8 mouse cellular contexts compared by ENCODE assay signal in the genomic region with DNA sequence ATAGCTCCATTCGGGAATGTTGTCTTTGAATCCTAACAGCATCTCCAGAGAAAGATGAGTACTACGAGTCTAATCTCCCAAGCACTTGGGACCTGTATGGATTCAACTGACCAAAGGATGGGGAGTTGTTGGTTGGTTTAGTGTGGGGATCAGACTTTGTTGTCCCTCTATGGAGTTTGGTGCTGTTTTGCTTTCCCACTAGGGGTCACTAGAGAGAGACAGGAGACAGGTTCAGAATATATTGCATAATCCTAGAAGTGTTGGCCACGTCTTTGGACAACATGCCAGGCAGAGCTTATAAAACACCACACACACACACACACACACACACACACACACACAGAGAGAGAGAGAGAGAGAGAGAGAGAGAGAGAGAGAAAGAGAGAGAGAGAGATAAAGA.
DNase-seq lines count a peak whose midpoint lies in the region; ATAC-seq and TF ChIP-seq lines count a peak whose summit lies in the region.

No protein-coding gene starts in this region.

- no peaks in the 10 kb centered on the region for H3K27me3 ChIP-seq in liver, postnatal 0 days (ENCODE audit: insufficient read depth, low read length)
- no peaks in the 10 kb centered on the region for H3K27me3 ChIP-seq in neural tube, embryonic 15.5 days (replicated peaks)

- no peak overlapping the region for H3K4me2 ChIP-seq in liver, postnatal 0 days (ENCODE audit: low read depth, low read length)
- H3K4me2 ChIP-seq in neural tube, embryonic 15.5 days: no peak overlapping the region

- H3K4me3 ChIP-seq in liver, postnatal 0 days (ENCODE audit: low read depth, low read length): no peak overlapping the region
- H3K4me3 ChIP-seq in neural tube, embryonic 15.5 days (replicated peaks): no peak overlapping the region

- no peak overlapping the region for H3K9ac ChIP-seq in liver, postnatal 0 days (replicated peaks)
- H3K9ac ChIP-seq in neural tube, embryonic 15.5 days (replicated peaks): no peak overlapping the region

- peak; percentile 34; the same call in 1 of the 2 replicates for ATAC-seq in frontal cortex, adult (ENCODE audit: low TSS enrichment)
- ATAC-seq in liver, postnatal 0 days: peak; percentile 66
- ATAC-seq in neural tube, embryonic 15.5 days (ENCODE audit: low FRiP score): no peak

- H3K27ac ChIP-seq in liver, postnatal 0 days (ENCODE audit: low read depth): no peak overlapping the region
- H3K27ac ChIP-seq in neural tube, embryonic 15.5 days (replicated peaks): no peak overlapping the region

- 37% methylated on average over 3 of the region's 3 CpGs for WGBS in liver, postnatal 0 days (ENCODE audit: insufficient replicate concordance)
- WGBS in neural tube, embryonic 15.5 days: 69% methylated on average over 3 of the region's 3 CpGs

- H3K4me1 ChIP-seq in liver, postnatal 0 days (ENCODE audit: insufficient read depth): no peaks in the 10 kb centered on the region
- H3K4me1 ChIP-seq in neural tube, embryonic 15.5 days: peaks cover 6% of the 10 kb centered on the region

- TF ChIP-seq EP300 in liver, postnatal 0 days (IDR thresholded peaks at IDR 0.05; ENCODE audit: low read depth): no peak

- peak; percentile 76 for TF ChIP-seq CTCF in liver, postnatal 0 days (IDR thresholded peaks at IDR 0.05; ENCODE audit: low read depth)

- no peaks in the 10 kb centered on the region for H3K36me3 ChIP-seq in liver, postnatal 0 days (replicated peaks; ENCODE audit: insufficient read depth, low read length)
- H3K36me3 ChIP-seq in neural tube, embryonic 15.5 days: no peaks in the 10 kb centered on the region

- no peak for DNase-seq in frontal cortex, postnatal 25 days (ENCODE audit: low spot score in 2 of 2)
- peak; percentile 52 for DNase-seq in urinary bladder, postnatal 14 days (ENCODE audit: low spot score)
- DNase-seq in urinary bladder, adult 2 months (ENCODE audit: low spot score): no peak
- peak; percentile 45 for DNase-seq in embryo, embryonic 10 days (ENCODE audit: low spot score)
- DNase-seq in liver, postnatal 0 days: peak; percentile 18
- no peak for DNase-seq in frontal cortex, postnatal 36 days (ENCODE audit: low spot score in 2 of 2)

- no peaks in the 10 kb centered on the region for H3K9me3 ChIP-seq in liver, postnatal 0 days (ENCODE audit: low read length)
- H3K9me3 ChIP-seq in neural tube, embryonic 15.5 days (replicated peaks): no peaks in the 10 kb centered on the region

Comparison
In these comparisons a context has a peak if more than half of its experiments do, and no peak if none do; other contexts are left out.
1. DNase-seq: peak in urinary bladder, postnatal 14 days (single experiment), embryo, embryonic 10 days (single experiment) and liver, postnatal 0 days (single experiment); none in frontal cortex, postnatal 25 days (0 of 2), urinary bladder, adult 2 months (single experiment) and frontal cortex, postnatal 36 days (0 of 2).